Mouse (Mus musculus) neutrophil, adult 83 days (primary cell): Measurements from ENCODE around the gene Spata48. TPM values are rescaled to one million over a fixed set of nuclear protein-coding genes. Genes with fewer than 3 reads are reported as not detected.

Experiments used
- total RNA-seq, 2 experiments: library from RNA; stranded (reverse); gene quantifications; one replicate each; pipeline ENCODE4 v1.2.4; 2023

The Spata48 gene
- 1 to 10 TPM in 1 of 2 experiments, under 1 TPM in 1; 0.48 to 1.4 TPM for total RNA-seq

GRCm38 (mm10) chr11:11461635-11462560 is at the start of gene Spata48, which contains the start of gene Zpbp:
Spata48 (plus strand) TSS chr11:11462094.
Zpbp (minus strand) TSS chr11:11462408.

Other genes starting within 250 kb of the Spata48 start
- under 1 TPM; 0.33 to 0.46 TPM for gene Zpbp, start 314 bp downstream of the Spata48 start, total RNA-seq
- gene 4930512M02Rik, start 165.7 kb downstream of the Spata48 start, total RNA-seq: not detected
- gene Ikzf1, start 222.9 kb downstream of the Spata48 start, total RNA-seq: 100 to 1,000 TPM; 221 TPM